In genomic region chr9:90367745-90368144, GRCm38 (mm10) we compare ENCODE assay signal across 25 mouse cellular contexts.
DNase-seq lines count a peak whose midpoint lies in the region; ATAC-seq lines count a peak whose summit lies in the region.
"Had no signal": no experiment of that assay in that cellular context is flagged by ENCODE, and none has a peak within 500 bp of the region (broad histone marks: within the 10 kb centered on the region; RNA-seq: fewer than 3 reads in every experiment).

No protein-coding gene starts in this region.

- no peaks in the 10 kb centered on the region for H3K4me1 ChIP-seq in hindbrain, embryonic 14.5 days (replicated peaks; ENCODE audit: control insufficient read depth, insufficient read depth, low read length)
- no peaks in the 10 kb centered on the region for H3K4me1 ChIP-seq in hindbrain, embryonic 10.5 days (replicated peaks)
- H3K4me1 ChIP-seq in midbrain, embryonic 16.5 days (ENCODE audit: control insufficient read depth, insufficient read depth, low read length) = no peaks in the 10 kb centered on the region
- H3K4me1 ChIP-seq in midbrain, embryonic 13.5 days (replicated peaks) = no peaks in the 10 kb centered on the region
- H3K4me1 ChIP-seq: midbrain, embryonic 12.5 days had no signal

- WGBS in hindbrain, embryonic 14.5 days = 82% methylated on average over 3 of the region's 3 CpGs
- WGBS in hindbrain, embryonic 10.5 days = 86% methylated on average over 3 of the region's 3 CpGs
- 78% methylated on average over 3 of the region's 3 CpGs for WGBS in midbrain, embryonic 16.5 days
- WGBS in midbrain, embryonic 13.5 days = 85% methylated on average over 3 of the region's 3 CpGs

- H3K27ac ChIP-seq in hindbrain, embryonic 14.5 days = no peak overlapping the region
- no peak overlapping the region for H3K27ac ChIP-seq in hindbrain, embryonic 10.5 days
- H3K27ac ChIP-seq in midbrain, embryonic 16.5 days (ENCODE audit: low read length) = no peak overlapping the region
- H3K27ac ChIP-seq in midbrain, embryonic 13.5 days = no peak overlapping the region
- H3K27ac ChIP-seq: midbrain, embryonic 12.5 days; stomach, postnatal 0 days had no signal

- H3K27me3 ChIP-seq in hindbrain, embryonic 14.5 days (ENCODE audit: control insufficient read depth, insufficient read depth, low read length) = no peaks in the 10 kb centered on the region
- H3K27me3 ChIP-seq in hindbrain, embryonic 10.5 days (ENCODE audit: insufficient read depth, poor library complexity, severe bottlenecking) = no peaks in the 10 kb centered on the region
- H3K27me3 ChIP-seq in midbrain, embryonic 16.5 days (ENCODE audit: control insufficient read depth, insufficient read depth, low read depth, low read length) = no peaks in the 10 kb centered on the region
- no peaks in the 10 kb centered on the region for H3K27me3 ChIP-seq in midbrain, embryonic 13.5 days
- H3K27me3 ChIP-seq: CH12.LX; midbrain, embryonic 12.5 days had no signal

- peaks cover 3% of the 10 kb centered on the region; the same call in 1 of the 2 replicates for H3K9me3 ChIP-seq in hindbrain, embryonic 14.5 days (ENCODE audit: control insufficient read depth, low read length)
- no peaks in the 10 kb centered on the region for H3K9me3 ChIP-seq in hindbrain, embryonic 10.5 days
- H3K9me3 ChIP-seq in midbrain, embryonic 16.5 days (replicated peaks; ENCODE audit: control insufficient read depth, low read length, poor library complexity, severe bottlenecking) = no peaks in the 10 kb centered on the region
- no peaks in the 10 kb centered on the region for H3K9me3 ChIP-seq in midbrain, embryonic 13.5 days
- H3K9me3 ChIP-seq: midbrain, embryonic 12.5 days had no signal

- no peak for DNase-seq in hindbrain, embryonic 14.5 days (ENCODE audit: low spot score)
- DNase-seq in hindbrain, embryonic 10.5 days (ENCODE audit: low spot score) = no peak
- no peak for DNase-seq in yolk sac, embryonic 10.5 days (ENCODE audit: low spot score)
- DNase-seq: B cell, adult 2 months; cerebellum, adult 2 months; forebrain, postnatal 0 days; gastrocnemius, postnatal 14 days; heart, adult 11 months; kidney, postnatal 36 days; liver; liver, postnatal 0 days; right cerebral cortex, postnatal 14 days; thymus, adult 2 months had no signal

- H3K4me3 ChIP-seq in hindbrain, embryonic 14.5 days (replicated peaks; ENCODE audit: low read length) = no peak overlapping the region
- H3K4me3 ChIP-seq in hindbrain, embryonic 10.5 days = no peak overlapping the region
- no peak overlapping the region for H3K4me3 ChIP-seq in midbrain, embryonic 16.5 days (ENCODE audit: low read depth, low read length)
- no peak overlapping the region for H3K4me3 ChIP-seq in midbrain, embryonic 13.5 days (replicated peaks)
- H3K4me3 ChIP-seq: midbrain, embryonic 12.5 days had no signal

- no peak overlapping the region for H3K9ac ChIP-seq in hindbrain, embryonic 14.5 days
- H3K9ac ChIP-seq in midbrain, embryonic 16.5 days (ENCODE audit: low read depth, low read length) = no peak overlapping the region
- H3K9ac ChIP-seq in midbrain, embryonic 13.5 days (replicated peaks) = no peak overlapping the region
- H3K9ac ChIP-seq: forebrain, postnatal 0 days; liver, postnatal 0 days; midbrain, embryonic 12.5 days had no signal

- no peak overlapping the region for H3K4me2 ChIP-seq in hindbrain, embryonic 14.5 days (replicated peaks)
- no peak overlapping the region for H3K4me2 ChIP-seq in midbrain, embryonic 16.5 days (ENCODE audit: low read length)
- no peak overlapping the region for H3K4me2 ChIP-seq in midbrain, embryonic 13.5 days (replicated peaks)
- H3K4me2 ChIP-seq: heart, embryonic 11.5 days; midbrain, embryonic 12.5 days had no signal

- no peaks in the 10 kb centered on the region for H3K36me3 ChIP-seq in hindbrain, embryonic 14.5 days (replicated peaks; ENCODE audit: control insufficient read depth, insufficient read depth)
- no peaks in the 10 kb centered on the region for H3K36me3 ChIP-seq in hindbrain, embryonic 10.5 days
- H3K36me3 ChIP-seq in midbrain, embryonic 16.5 days (ENCODE audit: control insufficient read depth, insufficient read depth, low read length) = no peaks in the 10 kb centered on the region
- no peaks in the 10 kb centered on the region for H3K36me3 ChIP-seq in midbrain, embryonic 13.5 days
- H3K36me3 ChIP-seq: G1E; midbrain, embryonic 12.5 days had no signal

- ATAC-seq in hindbrain, embryonic 14.5 days (ENCODE audit: low FRiP score) = peak; percentile 46; the same call in 1 of the 2 replicates
- peak; percentile 54; the same call in 1 of the 2 replicates for ATAC-seq in midbrain, embryonic 16.5 days
- ATAC-seq in midbrain, embryonic 13.5 days = no peak
- peak; percentile 34; the same call in 1 of the 2 replicates for ATAC-seq in erythroid progenitor cell, adult 5-6 weeks (replicated peaks; ENCODE audit: low FRiP score, poor library complexity, severe bottlenecking)
- ATAC-seq in megakaryocyte-erythroid progenitor cell, adult 5-6 weeks (replicated peaks; ENCODE audit: low FRiP score, low TSS enrichment, poor library complexity, severe bottlenecking) = peak; percentile 26; the same call in 1 of the 2 replicates
- ATAC-seq: forebrain, postnatal 0 days; intestine, postnatal 0 days; liver, postnatal 0 days; lung, postnatal 0 days; Patski had no signal
